Mouse (Mus musculus) G1E (cell line): ENCODE data around the gene Itga3.

Source experiments
- CTCF ChIP-seq: IDR thresholded peaks from 2 replicates; pipeline ENCODE4 v1.5.1; 2012; ENCODE audit warnings: low read depth, low read length, inconsistent platforms, mixed read lengths
- GATA2 ChIP-seq: IDR thresholded peaks from 2 replicates; pipeline ENCODE4 v1.6.1; 2012; ENCODE audit warnings: low read depth, low read length, inconsistent platforms, borderline replicate concordance

DNA sequence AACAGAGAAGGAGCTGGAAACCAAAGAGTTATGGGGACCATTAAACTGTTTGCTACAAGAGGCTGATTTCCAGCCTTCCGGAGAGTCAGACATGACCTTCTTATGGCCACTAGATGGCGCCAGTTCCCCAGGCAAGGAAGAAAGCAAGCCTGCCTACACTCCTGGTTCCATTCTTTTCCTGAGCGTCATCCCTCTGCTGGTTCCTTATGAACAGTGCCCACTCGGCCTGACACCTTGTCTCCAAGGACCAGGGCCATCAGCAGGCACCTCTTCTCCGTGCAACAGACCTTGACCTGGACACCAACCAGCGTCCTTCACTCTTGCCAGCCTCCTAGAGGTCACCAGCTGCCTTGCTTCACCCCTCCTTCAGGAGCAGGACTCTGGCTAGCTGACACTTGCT is 40.4 kb upstream of the Itga3 start:
- TF ChIP-seq CTCF (peak; percentile 75; the same call in 1 of the 2 replicates), GATA2 (no peak)
